Mouse (Mus musculus): ENCODE measurements around the gene Prkag1. TPM values are rescaled to one million over a fixed set of nuclear protein-coding genes. Genes with fewer than 3 reads are reported as not detected.

Prkag1 gene
- polyA plus RNA-seq, 1 experiment from 2014 or later, result 98.5 TPM

DNA sequence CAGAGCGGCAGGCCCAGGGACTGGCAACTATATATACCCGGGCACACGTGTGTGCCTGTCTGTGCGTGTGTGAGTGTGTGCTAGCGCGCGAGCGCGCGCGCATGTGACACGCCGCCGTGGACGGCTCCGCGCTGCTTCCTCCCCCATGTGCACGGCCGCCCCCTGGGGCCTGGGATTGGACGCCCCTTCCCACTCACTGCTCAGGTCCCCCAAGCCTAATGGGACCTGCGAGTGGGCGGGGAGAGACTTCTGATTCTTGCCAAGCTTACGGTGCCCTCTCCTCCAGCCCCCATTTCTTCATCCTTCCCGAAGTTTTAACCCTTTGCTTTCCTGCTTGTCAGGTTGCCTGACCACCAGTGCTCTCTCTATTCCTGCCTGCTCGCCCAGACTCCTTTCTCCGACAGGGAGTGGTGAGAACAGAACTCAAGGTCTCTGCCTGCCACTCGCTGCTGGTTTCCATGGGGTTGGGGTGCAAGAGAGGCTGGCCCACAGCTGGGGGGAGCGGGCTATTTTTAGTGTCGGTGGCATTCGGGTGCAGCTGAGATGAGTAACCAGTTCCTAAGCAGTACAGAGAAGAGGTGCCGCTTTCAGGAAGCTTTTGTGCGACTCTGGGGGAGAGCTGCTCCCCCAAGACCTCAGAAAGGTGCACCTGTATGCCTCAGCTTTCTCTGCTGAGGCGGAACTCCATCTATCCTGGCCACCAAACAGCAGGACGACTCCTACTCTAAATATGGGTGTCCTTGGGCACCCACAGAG lies 23.2 kb downstream of the Prkag1 start:
- Histone ChIP-seq H3K36me3 (peaks cover 19% of the 10 kb centered on the region), H3K4me3 (replicated peaks) (peak overlapping the region; percentile 46), H3K27ac (no peak overlapping the region), H3K27me3 (peaks cover 77% of the 10 kb centered on the region), H3K9me3 (replicated peaks) (no peaks in the 10 kb centered on the region), H3K4me1 (peaks cover 59% of the 10 kb centered on the region), H3K9ac (peak overlapping the region; percentile 21; the same call in 1 of the 2 replicates), H3K4me2 (peak overlapping the region; percentile 92)
- WGBS, result under 1% methylated on average over 33 of the region's 34 CpGs
- ATAC-seq (replicated peaks; ENCODE audit: low FRiP score), result no peak; the same call in 1 of the 2 replicates

DNA sequence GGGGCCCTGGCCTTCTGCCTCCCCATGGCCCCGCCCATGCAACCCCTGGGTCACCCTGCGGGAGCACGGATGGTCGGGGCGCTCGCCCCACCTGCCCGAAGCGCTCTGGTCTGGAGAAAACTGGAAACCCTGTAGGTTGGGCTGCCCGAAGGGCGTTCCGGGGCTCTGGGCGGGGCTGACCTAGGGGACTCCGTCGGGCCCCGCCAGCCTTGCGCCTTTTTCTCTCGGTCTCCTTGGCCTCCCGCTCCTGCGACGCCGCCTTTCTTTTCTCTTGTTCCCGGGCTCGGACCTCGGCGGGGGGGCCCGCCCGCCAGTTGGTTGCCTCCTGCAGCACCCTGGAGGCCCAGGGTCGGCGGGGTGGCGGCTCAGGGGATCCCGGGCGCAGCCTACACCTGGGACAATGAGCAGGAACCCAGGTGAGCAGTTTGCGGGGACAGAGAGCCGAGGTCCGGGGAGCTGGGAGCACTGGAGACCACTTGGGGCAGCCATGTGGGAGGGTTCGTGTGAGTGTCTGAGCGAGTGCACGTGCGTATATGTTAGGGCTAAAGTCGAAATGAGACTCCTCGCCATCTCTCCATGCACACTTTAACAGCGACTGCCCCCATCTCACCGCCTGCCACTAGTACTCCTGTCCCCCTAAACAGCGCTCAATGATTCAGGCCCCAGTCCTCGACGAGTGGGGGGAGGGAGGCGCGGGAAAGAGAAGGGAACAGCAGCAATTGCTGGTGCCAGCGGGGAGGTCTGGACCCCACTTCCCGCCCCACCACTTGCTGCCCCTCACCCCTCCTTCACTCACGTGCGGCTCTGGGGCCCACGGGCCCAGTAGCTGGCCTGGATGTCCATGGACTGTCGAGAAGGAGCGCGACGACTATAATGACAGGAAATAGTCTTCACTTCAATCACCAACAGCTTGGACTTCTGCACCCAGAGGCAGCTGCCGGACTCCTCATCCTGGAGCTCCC lies 24.2 kb downstream of the Prkag1 start:
- Histone ChIP-seq H3K27me3 (peaks cover 87% of the 10 kb centered on the region), H3K36me3 (peaks cover 10% of the 10 kb centered on the region), H3K27ac (no peak overlapping the region), H3K4me1 (peaks cover 60% of the 10 kb centered on the region), H3K9me3 (replicated peaks) (no peaks in the 10 kb centered on the region), H3K9ac (peak overlapping the region; percentile 21), H3K4me3 (replicated peaks) (peak overlapping the region; percentile 46), H3K4me2 (peak overlapping the region; percentile 92)
- peak; percentile 17; the same call in 1 of the 2 replicates for ATAC-seq (replicated peaks; ENCODE audit: low FRiP score)
- WGBS, result 1% methylated on average over 58 of the region's 58 CpGs

DNA sequence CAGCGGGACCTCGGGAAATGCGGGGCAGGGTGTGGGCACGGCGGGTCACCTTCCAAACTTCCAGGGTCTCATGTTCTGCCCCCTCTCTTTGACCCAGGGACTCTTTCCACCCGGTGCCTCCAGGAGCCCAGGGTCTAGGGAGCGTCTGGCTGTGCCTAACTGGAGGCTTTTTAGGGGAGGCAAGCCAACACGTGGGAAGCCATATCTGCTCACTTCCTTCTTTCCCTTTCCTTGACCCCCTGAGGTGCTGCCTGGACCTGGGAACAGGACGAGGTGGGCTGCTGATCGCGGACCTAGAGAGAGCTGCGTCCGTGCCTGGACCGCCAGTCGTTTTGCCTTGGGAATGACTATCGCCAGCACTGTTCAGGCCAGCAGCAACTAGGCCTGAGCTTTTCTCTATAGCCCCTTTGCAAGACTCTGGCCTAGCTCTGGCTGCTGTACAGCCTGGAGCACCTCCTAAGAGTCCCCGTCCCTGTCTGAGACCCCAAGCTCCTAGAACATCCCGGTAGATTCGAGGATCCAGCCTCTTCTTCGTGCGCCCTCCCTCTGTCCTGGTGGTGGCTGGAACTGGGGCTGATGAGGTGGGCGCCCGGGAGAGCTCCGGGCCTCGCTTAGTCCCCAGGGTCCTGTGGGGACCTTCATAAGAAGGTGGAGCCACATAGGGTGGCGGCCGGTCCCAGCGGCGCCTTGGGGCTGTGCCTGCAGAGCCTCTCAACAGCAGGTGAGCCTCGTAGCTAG lies 25.1 kb downstream of the Prkag1 start:
- 8% methylated on average over 30 of the region's 30 CpGs for WGBS
- no peak overlapping the region for H3K9ac ChIP-seq
- H3K4me1 ChIP-seq, result peaks cover 60% of the 10 kb centered on the region
- peaks cover 6% of the 10 kb centered on the region for H3K36me3 ChIP-seq
- no peak overlapping the region for H3K27ac ChIP-seq
- peak overlapping the region; percentile 53 for H3K4me3 ChIP-seq (replicated peaks)
- H3K27me3 ChIP-seq, result peaks cover 95% of the 10 kb centered on the region
- H3K4me2 ChIP-seq, result peak overlapping the region; percentile 92
- ATAC-seq (replicated peaks; ENCODE audit: low FRiP score), result peak; percentile 16; the same call in 1 of the 2 replicates
- no peaks in the 10 kb centered on the region for H3K9me3 ChIP-seq (replicated peaks)

DNA sequence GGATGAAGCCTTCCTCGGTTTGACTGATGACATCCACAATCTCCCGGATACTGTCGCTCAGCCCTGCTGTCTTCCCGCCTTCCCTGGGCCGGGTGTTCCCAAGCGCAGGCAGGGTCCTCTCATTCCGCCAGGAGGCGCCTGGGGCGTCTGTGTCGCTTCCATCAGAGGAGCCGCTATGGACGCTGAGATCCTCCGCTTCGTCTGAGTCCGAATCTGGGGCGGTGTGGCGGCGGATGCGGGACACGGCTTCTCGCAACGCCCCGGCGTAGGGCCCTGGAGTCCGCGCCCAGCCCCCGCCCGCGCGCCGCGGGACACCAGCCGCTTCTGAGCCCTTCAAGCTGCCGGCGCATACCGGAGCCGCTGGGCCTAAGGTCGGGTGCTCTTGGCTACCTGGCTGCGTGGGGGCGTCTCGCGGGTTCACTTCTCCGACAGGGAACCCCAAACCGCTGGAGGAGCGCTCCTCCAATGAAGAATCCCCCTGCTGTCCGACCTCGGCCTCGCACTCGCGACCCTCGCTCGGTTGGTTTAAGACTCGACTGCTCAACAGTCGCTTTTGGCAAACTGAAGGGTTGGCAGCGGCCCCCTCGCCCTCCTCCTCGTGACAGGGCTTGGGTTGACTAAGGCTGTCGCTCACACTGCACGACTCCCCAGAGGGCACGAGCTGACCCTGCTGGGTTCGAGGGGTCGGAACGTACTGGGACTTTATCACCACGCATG lies 25.8 kb downstream of the Prkag1 start:
- Histone ChIP-seq H3K9ac (peak overlapping the region; percentile 47), H3K36me3 (no peaks in the 10 kb centered on the region), H3K4me1 (peaks cover 56% of the 10 kb centered on the region), H3K27me3 (peaks cover 100% of the 10 kb centered on the region), H3K27ac (no peak overlapping the region), H3K4me2 (peak overlapping the region; percentile 92), H3K4me3 (replicated peaks) (peak overlapping the region; percentile 53), H3K9me3 (replicated peaks) (no peaks in the 10 kb centered on the region)
- WGBS, result under 1% methylated on average over 64 of the region's 64 CpGs
- ATAC-seq (replicated peaks; ENCODE audit: low FRiP score), result peak; percentile 45

DNA sequence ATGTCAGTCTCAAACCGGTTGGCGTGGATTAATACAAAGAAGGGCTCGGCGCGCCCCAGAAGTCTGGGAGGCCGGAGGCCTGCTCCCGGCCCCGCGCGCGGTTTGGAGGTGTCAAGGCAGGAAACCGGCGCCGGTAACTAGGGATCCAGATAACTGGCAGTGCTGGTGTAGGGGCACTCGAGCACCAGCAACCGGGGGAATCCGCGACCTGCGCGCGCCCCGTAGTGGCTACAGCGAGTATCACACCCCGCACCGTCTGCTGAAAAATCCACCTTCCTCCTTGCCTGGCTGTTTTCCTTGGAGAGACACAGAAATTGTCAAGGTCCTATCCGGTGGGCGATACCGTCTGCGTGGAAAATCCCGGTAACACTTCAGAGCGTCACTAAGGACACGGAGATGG lies 27.3 kb downstream of the Prkag1 start:
- Histone ChIP-seq H3K9ac (no peak overlapping the region), H3K27me3 (peaks cover 100% of the 10 kb centered on the region), H3K4me2 (peak overlapping the region; percentile 47), H3K4me3 (replicated peaks) (peak overlapping the region; percentile 17), H3K4me1 (peaks cover 56% of the 10 kb centered on the region), H3K27ac (no peak overlapping the region), H3K9me3 (replicated peaks) (no peaks in the 10 kb centered on the region), H3K36me3 (no peaks in the 10 kb centered on the region)
- WGBS, result under 1% methylated on average over 32 of the region's 32 CpGs
- no peak for ATAC-seq (replicated peaks; ENCODE audit: low FRiP score)

DNA sequence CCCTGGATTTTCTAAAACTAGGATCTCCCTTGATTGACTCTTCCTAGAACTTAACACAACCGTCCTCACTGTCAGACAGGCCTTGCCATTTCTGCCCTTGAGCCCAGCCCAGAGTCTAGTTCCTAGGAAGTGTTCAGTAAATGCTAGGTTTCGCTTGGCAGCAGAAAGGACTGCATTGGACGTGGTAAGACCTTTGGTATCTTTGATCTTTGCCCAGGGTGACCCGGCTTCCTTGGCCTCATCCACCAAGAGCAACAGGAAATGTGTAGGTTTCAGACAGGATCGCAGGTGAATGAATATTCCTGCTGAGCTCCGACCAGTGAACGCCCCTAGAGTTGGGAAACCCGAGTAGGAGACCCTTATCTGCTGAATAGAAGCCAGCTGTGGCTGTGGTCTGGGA lies 28.4 kb downstream of the Prkag1 start:
- ATAC-seq (replicated peaks; ENCODE audit: low FRiP score), result no peak
- Histone ChIP-seq H3K36me3 (no peaks in the 10 kb centered on the region), H3K27ac (no peak overlapping the region), H3K4me3 (replicated peaks) (no peak overlapping the region), H3K9me3 (replicated peaks) (no peaks in the 10 kb centered on the region), H3K9ac (no peak overlapping the region), H3K4me2 (no peak overlapping the region), H3K4me1 (peaks cover 48% of the 10 kb centered on the region), H3K27me3 (peaks cover 100% of the 10 kb centered on the region)
- 4% methylated on average over 8 of the region's 8 CpGs for WGBS

DNA sequence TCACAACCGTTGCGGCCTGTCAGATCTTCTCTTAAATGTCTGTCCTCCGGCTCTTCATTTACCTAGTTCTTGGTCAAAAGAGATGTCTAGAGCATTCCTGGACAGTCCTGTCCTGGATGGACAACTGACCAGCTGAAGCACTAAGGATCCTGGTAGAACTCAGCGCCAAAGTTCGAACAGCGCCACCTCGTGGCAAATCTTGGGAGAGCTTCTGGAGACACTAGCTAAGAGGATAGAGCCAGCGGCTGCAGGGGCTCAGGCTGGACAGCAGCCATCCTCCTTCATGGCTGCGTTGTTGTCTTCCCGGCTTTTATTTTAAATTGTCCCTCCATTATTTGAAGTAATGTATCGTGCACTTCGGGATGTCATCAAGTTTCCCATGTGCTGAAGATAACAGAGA lies 31.9 kb downstream of the Prkag1 start:
- Histone ChIP-seq H3K4me2 (no peak overlapping the region), H3K4me3 (replicated peaks) (no peak overlapping the region), H3K9ac (no peak overlapping the region), H3K9me3 (replicated peaks) (no peaks in the 10 kb centered on the region), H3K4me1 (peaks cover 19% of the 10 kb centered on the region), H3K36me3 (no peaks in the 10 kb centered on the region), H3K27ac (no peak overlapping the region), H3K27me3 (peaks cover 99% of the 10 kb centered on the region)
- no peak for ATAC-seq (replicated peaks; ENCODE audit: low FRiP score)
- 11% methylated on average over 12 of the region's 12 CpGs for WGBS

DNA sequence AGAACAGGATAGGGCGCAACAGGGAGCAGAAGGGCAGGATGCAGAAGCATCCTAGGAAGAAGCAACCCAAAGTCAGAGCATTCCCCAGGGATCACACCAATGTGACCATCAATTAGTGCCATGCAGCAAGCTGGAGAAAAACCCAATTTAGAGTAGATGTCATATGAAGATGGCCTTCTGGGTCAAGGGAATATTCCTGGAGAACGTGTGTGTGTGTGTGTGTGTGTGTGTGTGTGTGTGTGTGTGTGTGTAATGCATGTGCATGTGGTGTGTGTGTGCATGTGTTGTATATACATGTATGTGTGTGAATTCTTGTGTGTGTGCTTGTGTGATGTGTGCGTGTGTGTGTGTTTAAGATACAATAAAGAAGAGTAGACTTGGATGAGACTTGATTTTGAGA lies 32.4 kb downstream of the Prkag1 start:
- ATAC-seq (replicated peaks; ENCODE audit: low FRiP score), result no peak
- WGBS, result 38% methylated on average over 3 of the region's 3 CpGs
- peaks cover 99% of the 10 kb centered on the region for H3K27me3 ChIP-seq

DNA sequence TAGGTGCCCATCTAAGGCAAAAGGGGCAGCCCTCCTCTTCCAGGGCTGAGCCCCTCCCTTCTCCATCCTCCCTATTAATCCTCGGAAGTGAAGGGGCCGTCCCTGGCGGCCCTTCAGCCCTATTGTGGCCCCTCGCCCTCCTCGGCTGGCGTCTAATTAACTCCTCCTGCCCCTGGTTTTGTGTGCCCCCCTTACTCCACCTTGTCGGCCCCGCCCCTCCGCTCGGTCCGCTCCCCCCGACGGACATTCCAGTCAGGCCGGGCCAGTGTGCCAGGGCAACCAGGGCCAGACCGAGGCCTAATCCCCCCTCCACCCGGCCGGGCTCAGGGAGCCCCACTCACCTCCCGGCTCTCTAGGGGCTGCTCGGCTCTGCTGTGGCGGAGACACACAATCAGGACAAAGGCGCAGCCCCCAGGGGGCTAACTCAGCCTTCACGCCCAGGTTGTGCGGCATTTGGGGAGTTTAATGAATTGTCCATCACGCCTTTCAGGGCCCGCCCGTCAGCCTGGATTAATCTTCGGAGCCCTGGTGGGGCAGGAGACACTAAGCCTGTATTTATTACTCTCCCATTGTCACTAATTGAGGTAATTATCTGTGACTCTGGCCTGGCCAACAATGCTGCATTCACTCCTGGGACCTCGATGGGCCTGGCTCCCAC lies 33.4 kb downstream of the Prkag1 start:
- ATAC-seq (replicated peaks; ENCODE audit: low FRiP score), result no peak
- Histone ChIP-seq H3K4me1 (peaks cover 16% of the 10 kb centered on the region), H3K27ac (no peak overlapping the region), H3K27me3 (peaks cover 99% of the 10 kb centered on the region), H3K9ac (no peak overlapping the region), H3K4me3 (replicated peaks) (no peak overlapping the region), H3K36me3 (no peaks in the 10 kb centered on the region), H3K4me2 (0 out of 2 replicates have a peak overlapping the region, but pooled peaks have one; percentile 12), H3K9me3 (replicated peaks) (no peaks in the 10 kb centered on the region)
- 5% methylated on average over 28 of the region's 28 CpGs for WGBS

More for the DNA sequence above, 32.4 kb downstream of the Prkag1 start:
- Histone ChIP-seq H3K4me1 (peaks cover 15% of the 10 kb centered on the region), H3K4me3 (replicated peaks) (no peak overlapping the region), H3K9ac (no peak overlapping the region), H3K27ac (no peak overlapping the region), H3K9me3 (replicated peaks) (no peaks in the 10 kb centered on the region), H3K36me3 (no peaks in the 10 kb centered on the region), H3K4me2 (no peak overlapping the region)

DNA sequence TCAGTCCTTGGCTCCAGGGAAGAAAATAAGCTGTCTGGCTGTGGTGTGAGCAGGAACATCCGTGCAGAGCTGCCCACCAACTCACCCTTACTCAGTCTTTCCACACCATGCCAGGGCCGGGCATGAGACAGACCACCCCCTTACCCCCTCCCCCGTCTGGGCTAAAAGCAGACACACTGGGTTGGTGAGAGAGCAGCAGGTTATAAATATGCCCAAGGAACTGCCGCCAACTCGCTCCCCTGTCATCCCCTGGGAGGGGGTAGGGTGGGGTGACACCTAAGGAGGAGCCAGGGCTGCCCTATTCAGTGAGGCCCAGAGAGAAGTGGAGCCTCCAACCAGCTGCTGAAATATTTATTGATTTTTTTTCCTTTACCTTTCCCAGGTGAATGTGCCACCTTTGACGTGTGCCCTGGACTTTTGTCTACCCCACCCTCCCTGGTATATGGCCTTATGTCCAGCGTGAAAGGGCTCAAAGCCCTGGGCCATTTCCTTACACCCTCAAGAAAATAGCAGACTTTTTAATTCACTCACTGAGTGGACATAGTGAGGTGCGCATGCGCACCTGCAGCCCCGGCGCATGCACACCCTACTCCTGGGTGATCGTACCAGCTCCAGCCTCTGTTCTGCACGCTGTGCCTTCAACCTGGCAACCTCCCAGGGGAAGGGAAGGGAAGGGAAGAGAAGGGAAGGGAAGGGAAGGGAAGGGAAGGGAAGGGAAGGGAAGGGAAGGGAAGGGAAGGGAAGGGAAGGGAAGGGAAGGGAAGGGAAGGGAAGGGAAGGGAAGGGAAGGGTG lies 34.3 kb downstream of the Prkag1 start:
- no peak; the same call in 1 of the 2 replicates for ATAC-seq (replicated peaks; ENCODE audit: low FRiP score)
- 4% methylated on average over 13 of the region's 13 CpGs for WGBS
- Histone ChIP-seq H3K27ac (no peak overlapping the region), H3K4me1 (peaks cover 25% of the 10 kb centered on the region), H3K9me3 (replicated peaks) (no peaks in the 10 kb centered on the region), H3K36me3 (no peaks in the 10 kb centered on the region), H3K9ac (no peak overlapping the region), H3K4me2 (no peak overlapping the region), H3K27me3 (peaks cover 99% of the 10 kb centered on the region), H3K4me3 (replicated peaks) (no peak overlapping the region)

Data from kidney, embryonic 15.5 days (tissue).